Mouse (Mus musculus) stomach, postnatal 0 days (tissue): ENCODE results near the gene Gm13090.

Source experiments
- CTCF ChIP-seq: IDR thresholded peaks from 2 replicates; pipeline ENCODE4 v1.5.1; 2016; ENCODE audit warnings: antibody characterized with exemption, low read depth, mild to moderate bottlenecking, moderate library complexity
- EP300 ChIP-seq: optimal IDR thresholded peaks from 2 replicates; pipeline ENCODE3; 2016; ENCODE audit warnings: antibody characterized with exemption

DNA sequence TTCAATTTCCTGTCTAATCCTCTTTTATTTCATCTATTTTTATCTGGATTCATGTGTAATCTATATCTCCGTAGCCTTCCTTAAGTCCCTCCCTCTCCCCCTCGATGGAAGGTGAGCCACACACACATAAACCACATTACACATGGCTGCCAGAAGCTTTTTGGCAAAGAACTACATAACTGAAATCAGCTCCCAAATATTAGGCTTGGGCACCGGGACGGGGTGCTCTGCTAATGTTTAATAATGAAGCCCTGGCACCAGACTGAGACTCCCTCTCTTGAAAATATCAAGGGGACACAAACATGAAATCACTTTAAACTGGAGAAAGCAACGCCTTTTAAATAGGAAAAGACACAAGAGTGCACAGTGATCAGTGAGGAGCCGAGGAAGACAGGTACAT lies 16.5 kb downstream of the Gm13090 start:
- TF ChIP-seq CTCF (no peak), EP300 (no peak)
